Mouse (Mus musculus): Measurements from ENCODE around the gene Rprd2.

DNA sequence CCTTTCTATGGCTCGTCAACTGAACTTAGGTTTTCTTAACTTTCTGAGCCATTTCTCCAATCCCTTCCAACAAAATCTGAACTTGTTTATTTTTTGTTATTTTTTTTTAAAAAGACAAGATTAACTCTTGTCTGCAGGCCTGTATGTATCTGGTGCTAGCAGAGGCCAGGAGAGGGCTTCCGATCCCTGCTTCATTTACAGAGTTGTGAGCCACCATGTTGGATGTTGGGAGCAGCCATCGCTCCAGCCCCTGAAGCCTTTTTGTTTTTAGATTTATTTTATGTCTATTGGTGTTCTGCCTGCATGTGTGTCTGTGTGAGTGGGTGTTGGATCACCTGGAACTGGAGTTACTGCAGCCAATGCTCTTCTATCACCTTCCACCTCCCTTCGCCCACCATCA, 86.9 kb downstream of the Rprd2 start:
- TF ChIP-seq CTCF (IDR thresholded peaks at IDR 0.05; ENCODE audit: borderline replicate concordance, insufficient read depth, low read length) (no peak), POLR2A (IDR thresholded peaks at IDR 0.05; ENCODE audit: low read depth, low read length) (no peak)
